Mouse (Mus musculus) gastrocnemius, adult 8-10 months (tissue): ENCODE measurements around the gene Lrmda. TPM values are rescaled to one million over a fixed set of nuclear protein-coding genes. Genes with fewer than 3 reads are reported as not detected.

Experiments used
- DNase-seq, 2 experiments: peaks; one replicate each; pipeline ENCODE4 v3.0.0; 2022; ENCODE audit warnings: low spot score in 2 of 2
- total RNA-seq, 4 experiments: library from RNA; stranded (reverse); gene quantifications; 2 replicates each; pipeline ENCODE4 v1.2.4; 2022

Gene Lrmda
- total RNA-seq, 4 experiments from 2014 or later, result 2.2 to 3.2 (median 2.6) TPM

GRCm38 (mm10) chr14:22089866-22090470 lies 70.5 kb downstream of the Lrmda start:
- DNase-seq, result no peak

- no peak for DNase-seq
Observed at GRCm38 (mm10) chr14:22090778-22091211, 71.3 kb downstream of the Lrmda start.

DNA sequence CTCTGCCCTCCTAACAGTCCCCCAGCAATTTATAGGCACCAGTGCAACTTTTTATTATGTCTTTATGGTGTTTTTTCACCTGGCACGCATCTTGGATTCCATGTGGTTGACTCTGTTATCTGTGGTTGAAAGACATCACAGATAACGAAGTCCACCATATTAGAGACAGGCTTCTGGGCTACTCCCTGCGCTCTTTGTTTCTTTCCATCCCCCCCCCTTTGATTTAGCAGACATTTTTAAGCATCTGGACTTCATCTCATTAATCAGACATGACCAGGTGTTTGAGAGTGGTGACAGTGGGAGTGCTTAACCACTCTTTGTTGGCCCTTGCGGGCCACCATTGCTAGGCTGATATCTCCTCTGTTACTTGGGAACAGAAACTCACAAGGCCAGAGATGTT lies 71.8 kb downstream of the Lrmda start:
- DNase-seq, result no peak

- DNase-seq, result no peak
Observed at GRCm38 (mm10) chr14:22093124-22093523, 73.6 kb downstream of the Lrmda start.

DNA sequence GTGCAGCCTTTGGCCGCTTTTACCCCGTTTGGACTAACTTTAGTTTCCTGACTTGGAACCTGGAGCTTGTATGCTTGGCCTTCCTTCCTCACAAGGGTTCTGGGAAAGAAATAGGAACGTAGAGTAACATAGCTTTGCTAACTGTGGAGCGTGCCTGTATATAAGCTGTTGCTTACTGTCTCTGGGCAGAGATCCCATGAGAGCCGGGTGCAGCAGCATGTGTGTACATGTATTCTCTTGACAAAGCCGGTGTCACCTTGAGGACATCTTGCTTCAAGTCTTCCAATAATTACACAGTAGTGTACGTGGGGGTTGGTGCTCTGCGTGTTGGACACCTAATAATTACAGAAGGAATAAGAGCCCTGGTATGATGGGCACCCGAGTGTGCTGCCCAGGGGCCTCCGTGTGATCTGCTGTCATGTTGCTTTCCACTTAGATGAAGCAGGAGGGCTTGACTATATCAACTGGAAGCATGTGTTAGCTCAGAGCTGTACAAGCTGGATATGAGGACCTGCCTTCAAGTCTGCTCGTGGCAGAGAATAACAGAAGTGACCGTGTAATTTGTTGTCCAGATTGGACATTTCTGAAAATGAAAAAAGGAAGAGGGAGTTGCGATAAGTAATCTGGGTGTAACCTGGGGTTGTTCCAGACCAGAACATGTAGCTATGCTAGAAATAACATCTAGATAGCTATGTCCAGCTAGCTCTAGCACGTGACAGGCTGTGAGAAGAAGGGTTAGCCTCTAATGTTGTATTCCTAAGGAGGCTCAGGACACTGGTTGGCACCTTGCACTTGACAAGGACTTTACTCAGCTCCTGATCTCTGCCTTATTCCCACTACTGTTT lies 82.7 kb downstream of the Lrmda start:
- DNase-seq, result no peak

- no peak for DNase-seq
Observed at GRCm38 (mm10) chr14:22105855-22106254, 86.3 kb downstream of the Lrmda start.

DNA sequence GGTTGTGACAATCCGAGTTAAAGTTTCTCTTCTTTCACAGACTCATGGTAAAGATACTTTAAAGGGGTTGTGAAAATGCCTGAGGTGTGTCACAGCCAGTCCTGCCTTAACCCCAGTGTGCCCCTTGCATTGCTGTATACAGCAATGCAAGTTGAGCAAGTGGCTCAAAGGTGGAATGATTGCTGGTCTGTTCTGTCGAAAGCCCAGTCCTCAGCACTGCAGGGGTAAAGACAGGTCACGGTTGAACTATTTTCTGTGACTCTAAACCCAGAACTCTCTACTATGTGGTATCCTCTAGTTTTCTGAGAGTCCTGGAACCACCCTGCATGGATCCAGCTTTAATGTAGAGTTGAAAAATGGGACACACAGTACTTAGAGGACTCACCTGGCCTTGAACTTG lies 87.3 kb downstream of the Lrmda start:
- DNase-seq, result no peak

GRCm38 (mm10) chr14:22109423-22109822 lies 89.9 kb downstream of the Lrmda start:
- no peak for DNase-seq

GRCm38 (mm10) chr14:22113463-22114361 lies 94.2 kb downstream of the Lrmda start:
- DNase-seq, result no peak

DNA sequence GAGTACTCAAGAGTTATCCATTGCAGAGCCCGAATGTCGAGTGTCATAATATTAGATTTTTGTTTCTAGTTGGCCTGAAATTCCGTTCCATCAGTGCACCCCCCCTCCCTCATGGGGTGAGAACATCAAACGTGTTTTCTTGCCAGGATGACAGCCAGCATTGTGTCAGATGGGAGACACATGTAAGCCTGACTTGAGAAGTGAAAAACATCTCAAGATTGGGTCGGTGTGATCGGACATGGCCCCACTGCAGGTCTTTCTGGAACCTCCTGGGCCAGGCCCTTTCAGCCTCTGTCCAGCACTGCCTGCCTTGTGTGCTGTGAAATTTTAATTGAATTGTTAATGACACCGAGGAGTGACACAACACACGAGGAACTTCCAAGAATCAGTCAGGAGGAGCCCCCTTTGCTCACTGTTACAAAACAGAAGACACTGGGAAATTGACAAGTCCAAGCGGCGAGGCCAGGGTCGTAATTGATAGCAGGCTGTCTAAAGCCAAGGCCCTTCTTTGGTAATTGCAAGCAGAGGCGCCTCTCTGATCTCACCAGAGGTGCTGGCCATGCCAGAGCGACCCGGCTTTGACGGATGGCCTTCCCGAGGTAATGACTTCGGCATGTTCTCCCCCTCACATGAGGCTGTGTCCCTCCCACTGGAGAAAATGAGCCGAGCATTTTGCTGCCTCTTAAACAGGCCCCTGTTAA lies 95.3 kb downstream of the Lrmda start:
- peak in 1 of 2 experiments; percentile 14 for DNase-seq

- DNase-seq, result no peak
Observed at GRCm38 (mm10) chr14:22118096-22118495, 98.6 kb downstream of the Lrmda start.

GRCm38 (mm10) chr14:22118512-22118911 lies 99.0 kb downstream of the Lrmda start:
- no peak for DNase-seq

GRCm38 (mm10) chr14:22126276-22126675 lies 106.8 kb downstream of the Lrmda start:
- DNase-seq, result no peak

- no peak for DNase-seq
Observed at GRCm38 (mm10) chr14:22126859-22127258, 107.3 kb downstream of the Lrmda start.

DNA sequence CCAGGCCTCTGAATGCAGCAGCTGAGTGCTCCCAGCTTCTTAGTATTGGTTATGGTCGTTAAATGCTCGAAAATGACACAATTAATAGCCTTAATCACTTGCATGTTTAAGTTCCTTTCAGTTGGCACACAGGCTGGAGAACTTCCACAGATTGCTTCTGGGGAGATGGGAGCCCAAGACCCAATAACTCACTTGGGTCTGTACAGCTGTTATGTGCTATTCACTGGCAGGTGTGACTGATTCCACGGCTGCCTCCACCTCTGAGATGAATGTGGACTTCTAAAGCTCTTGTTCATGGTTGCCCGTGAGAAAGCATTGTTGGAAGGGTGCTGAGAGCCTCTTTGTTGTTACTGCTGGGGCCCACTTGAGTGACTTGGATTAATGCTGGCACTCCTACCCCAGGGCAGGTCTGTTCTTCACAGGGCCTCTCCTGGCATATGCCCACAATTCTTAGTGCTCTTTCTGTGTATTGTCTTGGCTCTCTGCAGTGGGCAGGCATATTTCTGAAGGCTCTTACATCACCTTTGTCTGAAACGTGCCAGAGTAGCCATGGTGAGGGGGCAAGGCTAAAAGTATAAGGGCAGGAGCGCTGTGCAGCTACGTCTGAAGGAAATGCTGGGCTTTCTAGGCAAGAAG lies 111.6 kb downstream of the Lrmda start:
- no peak for DNase-seq

GRCm38 (mm10) chr14:22139281-22139680 lies 119.8 kb downstream of the Lrmda start:
- DNase-seq, result no peak

- DNase-seq, result no peak
Observed at GRCm38 (mm10) chr14:22144014-22144413, 124.5 kb downstream of the Lrmda start.

GRCm38 (mm10) chr14:22145863-22146262 lies 126.4 kb downstream of the Lrmda start:
- no peak for DNase-seq

DNA sequence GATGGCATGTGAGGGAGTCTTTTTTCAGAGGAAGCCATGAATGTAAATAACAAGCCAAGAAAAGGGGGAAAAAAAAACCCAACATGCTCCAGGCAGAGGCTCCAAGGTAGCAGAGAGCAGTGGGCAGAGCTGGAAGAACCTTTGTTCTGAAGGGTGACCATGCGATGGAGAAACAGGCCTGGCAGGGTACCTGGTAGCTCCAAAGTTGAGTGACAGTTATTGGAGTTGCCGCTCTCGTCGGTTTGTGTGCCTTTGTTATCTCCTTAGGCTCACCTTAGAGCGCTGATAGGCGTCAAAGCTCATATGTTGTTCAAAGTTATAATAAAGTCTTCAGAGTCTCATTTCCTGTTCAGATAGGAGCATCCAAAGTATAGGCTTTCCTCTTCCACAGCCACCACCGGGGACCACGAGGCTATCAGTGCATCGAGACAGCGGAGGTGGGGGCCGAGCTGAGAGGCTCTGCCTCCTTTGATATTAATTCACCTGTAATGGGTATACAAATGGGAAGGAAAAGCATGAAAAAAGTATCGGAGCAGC lies 127.1 kb downstream of the Lrmda start:
- DNase-seq, result no peak

DNA sequence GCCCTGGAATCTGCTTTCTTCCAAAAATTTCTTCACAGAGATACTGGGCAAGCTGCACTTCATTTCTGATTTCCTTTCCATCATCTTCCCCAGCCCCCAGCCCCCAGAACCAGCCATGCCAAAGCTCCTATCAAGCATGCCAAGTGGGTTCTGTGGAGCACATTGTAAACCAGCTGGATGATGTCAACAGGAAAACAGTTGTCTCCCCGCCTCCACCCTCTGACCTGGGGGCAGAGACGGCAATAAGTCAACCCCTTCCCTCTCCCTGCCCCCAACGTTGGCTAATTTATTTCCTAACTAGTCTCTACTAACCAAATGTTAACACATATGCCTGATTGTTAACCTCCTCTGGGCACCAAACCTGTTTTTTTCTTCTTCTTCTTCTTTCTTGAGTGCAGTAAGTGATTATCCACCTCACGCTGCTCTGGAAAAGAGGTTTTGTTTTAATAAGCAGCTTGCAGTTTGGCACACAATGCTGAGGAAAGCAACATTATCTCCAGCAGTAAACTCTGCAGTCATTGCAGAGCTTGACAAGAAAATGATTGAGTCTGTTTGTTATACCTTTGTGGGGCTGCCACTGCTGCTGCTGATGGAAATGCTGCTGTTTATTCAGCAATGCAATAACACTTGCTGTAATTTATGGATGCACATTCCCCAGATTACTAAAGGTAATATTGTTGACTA lies 128.0 kb downstream of the Lrmda start:
- DNase-seq, result no peak
